Mouse (Mus musculus) lung, adult 2 months (tissue): Measurements from ENCODE around the gene Tspan3.

Source experiments
- CTCF ChIP-seq: fragments of 200-500 bp; IDR thresholded peaks from 2 replicates; pipeline ENCODE4 v1.5.1; 2011; ENCODE audit warnings: mild to moderate bottlenecking, low read length, control low read depth; ENCODE audit not compliant: insufficient read depth
- POLR2A ChIP-seq: fragments of 200-500 bp; IDR thresholded peaks from 2 replicates; pipeline ENCODE4 v1.6.1; 2011; ENCODE audit warnings: low read depth, mild to moderate bottlenecking, control low read depth, low read length, borderline replicate concordance; ENCODE audit errors: extremely low read depth

- no peak for TF ChIP-seq CTCF
- no peak for TF ChIP-seq POLR2A
These were observed 884 bp upstream of the Tspan3 start for GRCm38 (mm10) chr9:56166161-56166560.
